Comparison of ENCODE assay signal across 8 mouse cellular contexts in the genomic region with DNA sequence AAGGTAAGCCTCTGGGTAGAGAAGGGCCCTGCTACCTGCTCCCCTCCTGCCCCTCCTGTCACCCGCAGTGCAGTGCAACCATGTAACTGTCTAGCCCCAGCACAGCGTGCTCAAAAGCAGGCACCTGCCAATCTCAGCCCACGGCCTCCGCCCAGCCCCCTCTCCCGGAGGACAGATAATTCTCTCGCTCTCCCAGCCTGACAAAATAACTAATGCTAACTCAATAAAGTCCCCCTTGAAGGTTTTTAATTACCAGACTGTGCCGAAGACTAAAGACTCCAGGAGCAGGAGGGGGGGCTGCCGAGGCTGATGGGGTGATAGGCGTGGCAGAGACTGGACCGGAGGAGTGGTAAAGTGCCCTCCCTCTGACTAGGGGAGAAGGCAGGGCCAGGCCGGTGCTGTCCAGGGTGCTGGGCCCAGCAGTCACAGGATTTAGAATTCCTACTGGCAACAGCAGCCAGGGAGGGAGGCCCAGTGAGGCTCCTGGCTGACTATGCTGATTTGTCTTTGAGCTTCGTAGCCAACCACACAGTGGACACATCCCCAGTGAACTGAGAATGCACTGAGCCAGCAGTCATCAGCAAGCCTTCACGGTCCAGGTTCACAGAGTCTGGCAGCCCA.
DNase-seq lines count a peak whose midpoint lies in the region; ATAC-seq and TF ChIP-seq lines count a peak whose summit lies in the region.

No protein-coding gene starts in this region.

- no peaks in the 10 kb centered on the region for H3K36me3 ChIP-seq in heart, embryonic 11.5 days (ENCODE audit: control insufficient read depth, insufficient read depth, low read length)

- DNase-seq in Patski (ENCODE audit: low read depth, low spot score), result no peak
- peak; percentile 74 for DNase-seq in embryo, embryonic 9.5 days (ENCODE audit: extremely low spot score)
- peak; percentile 77 for DNase-seq in kidney, adult 9 months
- peak; percentile 85 for DNase-seq in lung, postnatal 10 days
- DNase-seq in retina, embryonic 14.5 days (ENCODE audit: low spot score), result peak; percentile 75
- DNase-seq in cerebellum, adult 2 months, result no peak
- DNase-seq in layer of hippocampus, postnatal 14 days (ENCODE audit: low spot score in 2 of 2), result no peak

- no peak for TF ChIP-seq POLR2A in cerebellum, adult 2 months (IDR thresholded peaks at IDR 0.05; ENCODE audit: borderline replicate concordance, insufficient read depth, low read length)

- H3K27ac ChIP-seq in heart, embryonic 11.5 days (ENCODE audit: low read depth, low read length), result no peak overlapping the region
- H3K27ac ChIP-seq in cerebellum, adult 2 months (ENCODE audit: insufficient read depth, low read length), result no peak overlapping the region

- no peak for TF ChIP-seq CTCF in Patski (IDR thresholded peaks at IDR 0.05)
- no peak for TF ChIP-seq CTCF in cerebellum, adult 2 months (IDR thresholded peaks at IDR 0.05; ENCODE audit: borderline replicate concordance, insufficient read depth, low read depth, low read length)

- no peak overlapping the region for H3K9ac ChIP-seq in heart, embryonic 11.5 days (ENCODE audit: low read depth, low read length)

- in situ Hi-C loops in Patski (cut with MboI; ENCODE audit: low pct_unique_long_range_greater_than_20kb), result loop anchor here (5.0 kb wide), 1 partner anchor 106 kb away; no protein-coding TSS in a partner anchor

- no peaks in the 10 kb centered on the region for H3K9me3 ChIP-seq in heart, embryonic 11.5 days (replicated peaks; ENCODE audit: control insufficient read depth, low read length)

- ATAC-seq in Patski, result peak; percentile 71
- no peak for ATAC-seq in heart, embryonic 11.5 days (replicated peaks; ENCODE audit: insufficient number of reproducible peaks, low FRiP score, low TSS enrichment)

- WGBS in heart, embryonic 11.5 days (ENCODE audit: insufficient replicate concordance), result 5% methylated on average over 13 of the region's 13 CpGs
- WGBS in cerebellum, adult 2 months, result 54% methylated on average over 13 of the region's 13 CpGs

- H3K4me3 ChIP-seq in heart, embryonic 11.5 days (ENCODE audit: low read depth, low read length), result peak overlapping the region; percentile 24
- no peak overlapping the region for H3K4me3 ChIP-seq in cerebellum, adult 2 months (replicated peaks; ENCODE audit: insufficient read depth, low read depth, low read length)

- H3K4me2 ChIP-seq in heart, embryonic 11.5 days, result peak overlapping the region; percentile 66

- CTCF ChIA-PET in Patski (lab: Charles Lee), result interaction anchor here (0.8 kb wide), 1 partner anchor 14 kb away, joined by 4 read pairs; no protein-coding TSS in a partner anchor

- POLR2A ChIA-PET in Patski (lab: Charles Lee), result no interaction called here

- peaks cover 30% of the 10 kb centered on the region for H3K27me3 ChIP-seq in Patski
- peaks cover 20% of the 10 kb centered on the region for H3K27me3 ChIP-seq in heart, embryonic 11.5 days (ENCODE audit: control insufficient read depth, insufficient read depth, low read length)
- peaks cover 3% of the 10 kb centered on the region; the same call in 1 of the 2 replicates for H3K27me3 ChIP-seq in cerebellum, adult 2 months (ENCODE audit: control insufficient read depth, insufficient read depth, low read length)

- H3K4me1 ChIP-seq in heart, embryonic 11.5 days (ENCODE audit: control insufficient read depth, insufficient read depth, low read length), result peaks cover 59% of the 10 kb centered on the region
- peaks cover 30% of the 10 kb centered on the region for H3K4me1 ChIP-seq in cerebellum, adult 2 months (ENCODE audit: control insufficient read depth, insufficient read depth, low read length)

Comparison
In these comparisons a context has a peak if more than half of its experiments do, and no peak if none do; other contexts are left out.
1. DNase-seq: peak in embryo, embryonic 9.5 days (single experiment), kidney, adult 9 months (single experiment), lung, postnatal 10 days (single experiment) and retina, embryonic 14.5 days (single experiment); none in Patski (single experiment), cerebellum, adult 2 months (0 of 2) and layer of hippocampus, postnatal 14 days (0 of 2).